Mouse (Mus musculus) erythroblast, embryonic 14.5 days (primary cell): ENCODE results near the gene Sppl3.

ENCODE experiments used
- GATA1 ChIP-seq: IDR thresholded peaks from 2 replicates; pipeline ENCODE4 v1.6.1; 2012; ENCODE audit warnings: low read length, inconsistent platforms, mixed read lengths
- TAL1 ChIP-seq: IDR thresholded peaks from 3 replicates; pipeline ENCODE4 v1.6.1; 2012; ENCODE audit warnings: low read length, inconsistent platforms, mixed read lengths

DNA sequence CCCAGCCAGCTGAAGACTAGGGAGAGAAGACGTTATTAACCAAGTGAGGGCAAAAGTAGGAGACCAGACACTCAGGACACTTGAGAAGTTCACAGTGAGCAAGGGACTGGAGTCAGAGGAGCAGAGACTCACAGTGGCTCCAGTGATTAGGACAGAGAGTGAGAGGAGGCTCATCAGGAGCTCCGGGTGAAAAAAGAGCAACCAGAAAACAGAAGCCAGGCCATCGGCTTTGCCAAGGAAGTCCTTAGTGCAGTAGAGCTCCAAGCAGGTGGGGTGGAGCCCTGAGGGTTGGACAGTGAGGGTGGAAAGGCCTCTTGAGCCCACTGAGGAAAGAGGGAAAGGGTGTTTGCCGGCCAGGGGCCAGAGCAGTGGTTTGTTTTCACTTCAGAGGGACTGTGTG lies 7.9 kb downstream of the Sppl3 start:
- no peak for TF ChIP-seq GATA1
- no peak for TF ChIP-seq TAL1
